Mouse (Mus musculus): ENCODE data around the gene Tnrc6c.

- TF ChIP-seq CTCF (IDR thresholded peaks at IDR 0.05; ENCODE audit: extremely low read depth, insufficient read depth, insufficient read length, insufficient replicate concordance), result no peak
- TF ChIP-seq POLR2A (IDR thresholded peaks at IDR 0.05; ENCODE audit: low read depth, low read length), result no peak
Observed at GRCm38 (mm10) chr11:117728245-117728644, 74.2 kb downstream of the Tnrc6c start.
